Mouse (Mus musculus) left cerebral cortex, postnatal 25 days (tissue): ENCODE measurements around the gene Cd33. TPM values are rescaled to one million over a fixed set of nuclear protein-coding genes. Genes with fewer than 3 reads are reported as not detected.

ENCODE experiments used
- DNase-seq, 2 experiments: peaks; one replicate each; pipeline ENCODE4 v3.0.0; 2022; ENCODE audit warnings: low spot score in 2 of 2, mixed read lengths in 1 of 2
- intact Hi-C: fragments of 180-260 bp; cut with DNase I; formaldehyde crosslinking; loops from one replicate; pipeline ENCODE4 v1.15.1; 2025
- total RNA-seq, 2 experiments: library from RNA; stranded (reverse); gene quantifications; 2 replicates each; pipeline ENCODE4 v1.2.3; 2021

The Cd33 gene
- total RNA-seq: 1 to 10 TPM; 4.4 to 5.1 TPM

DNA sequence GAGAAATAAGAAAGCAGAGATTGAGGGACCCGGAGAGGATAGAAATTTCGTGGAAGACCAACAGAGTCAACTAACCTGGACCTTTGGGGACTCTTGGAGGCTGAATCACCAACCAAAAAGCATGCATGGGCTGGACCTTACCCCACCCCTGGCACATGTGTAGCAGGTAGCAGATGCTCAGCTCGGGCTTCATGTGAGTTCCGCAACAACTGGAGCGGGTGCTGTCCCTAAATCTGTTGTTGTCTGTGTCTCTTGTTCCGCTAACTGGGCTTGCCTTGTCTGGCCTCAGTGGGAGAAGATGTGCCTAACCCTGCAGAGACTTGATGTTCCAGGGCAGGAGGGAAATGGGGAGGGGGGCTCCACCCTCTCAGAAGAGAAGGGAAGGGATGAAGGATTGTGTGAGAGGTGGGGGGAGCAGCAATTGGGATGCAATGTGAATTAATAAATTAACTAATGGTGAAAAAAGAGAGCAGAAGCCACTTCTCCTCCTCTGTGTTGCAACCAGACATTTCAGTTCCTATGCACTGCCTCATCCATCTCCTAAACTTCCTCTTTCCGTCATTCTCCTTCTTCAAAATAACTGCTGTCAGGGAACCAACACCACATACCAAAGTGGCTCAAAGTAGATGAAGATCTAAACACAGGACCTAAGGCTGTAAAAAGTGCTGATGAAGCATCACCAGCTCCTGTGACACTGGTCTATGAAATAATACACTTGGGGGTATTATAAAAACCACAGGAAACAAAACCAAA lies at the start of gene Cd33:
Gene Cd33, minus strand, starts transcription at position 204 of the 753 bp plus-strand sequence.
- peak in 1 of 2 experiments; percentile 32 for DNase-seq
- intact Hi-C loops: no loop called here

DNA sequence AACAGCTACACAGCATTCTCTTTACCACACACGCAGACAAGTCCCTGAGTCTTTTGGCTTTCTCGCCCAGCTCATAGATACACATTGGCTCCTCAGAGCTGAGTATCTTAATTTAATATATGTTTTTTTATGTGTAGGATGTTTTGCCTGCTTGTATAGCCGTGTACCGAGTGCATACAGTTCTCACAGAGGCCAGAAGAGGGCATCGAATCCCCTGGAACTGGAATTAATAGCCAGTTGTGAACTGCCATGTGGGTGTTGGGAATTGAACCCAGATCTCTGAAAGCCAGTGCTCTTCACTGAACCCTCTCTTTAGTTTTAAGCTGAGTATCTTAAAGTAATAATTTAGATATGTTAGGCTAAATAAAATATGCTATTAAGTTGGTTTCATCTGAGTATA lies 40.6 kb upstream of the Cd33 start:
- DNase-seq: no peak
- intact Hi-C loops: loop anchor here (10.0 kb wide), 1 partner anchor 310 kb away; no protein-coding TSS in a partner anchor

DNA sequence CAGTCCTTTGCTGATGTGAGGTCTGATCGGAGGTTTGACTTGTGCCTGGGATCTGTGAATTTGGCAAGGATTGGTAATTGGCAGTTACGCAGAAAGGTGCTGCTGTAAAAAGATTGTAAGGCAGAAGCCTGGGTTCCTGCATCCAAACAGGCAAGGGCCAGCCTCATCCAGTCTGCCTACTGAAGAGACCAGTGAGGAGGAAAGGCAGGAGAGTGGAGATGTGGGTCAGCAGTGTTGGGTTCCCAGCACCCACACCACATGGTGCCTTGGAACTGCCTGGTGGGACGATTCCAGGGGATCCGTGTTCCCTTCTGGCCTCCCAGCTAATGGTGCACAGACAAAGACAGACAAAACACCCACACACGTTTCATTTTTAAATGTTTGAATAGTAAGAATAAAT lies 36.3 kb upstream of the Cd33 start:
- peak; percentile 17 to 37 for DNase-seq
- intact Hi-C loops: loop anchor here (10.0 kb wide), 1 partner anchor 314 kb away; no protein-coding TSS in a partner anchor

DNA sequence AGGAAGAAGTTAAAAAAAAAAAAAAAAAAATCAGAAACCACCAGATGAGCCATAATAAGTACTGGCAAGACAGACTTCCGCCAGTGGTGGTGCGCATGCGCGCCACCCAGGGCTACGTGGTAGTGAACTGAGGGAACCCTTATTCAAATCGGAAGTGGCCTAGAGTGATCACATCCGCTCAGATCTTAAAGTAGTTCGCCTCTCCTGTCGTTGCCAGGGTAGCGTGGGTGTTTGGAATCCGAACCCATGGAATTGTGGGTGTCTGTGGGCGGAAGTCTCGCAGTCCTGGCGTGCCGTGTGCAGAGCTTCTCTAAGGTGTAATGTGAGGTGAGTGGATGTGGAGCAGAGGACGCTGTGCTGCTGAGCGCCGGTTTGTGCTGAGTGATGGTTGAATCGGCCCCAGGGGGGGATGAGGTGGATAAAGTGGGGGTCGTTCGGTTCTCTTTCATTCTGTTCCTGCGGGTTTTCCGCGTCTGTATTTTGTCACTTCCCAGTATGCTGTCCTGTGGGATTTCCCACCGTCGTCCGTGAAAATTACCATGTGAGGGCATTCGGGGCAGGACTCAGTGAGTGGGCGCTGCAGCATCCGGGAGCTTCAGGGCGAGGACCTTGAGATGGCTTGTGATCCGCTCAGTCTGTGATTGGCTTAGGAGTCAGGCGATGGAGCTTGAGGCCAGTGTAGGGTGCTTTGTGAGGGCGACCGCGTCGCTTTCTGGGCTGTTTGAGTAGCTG lies 35.4 kb upstream of the Cd33 start, which contains the start of gene Zfp719:
Gene Zfp719, plus strand, starts transcription at position 171 of the 732 bp plus-strand sequence.
- intact Hi-C loops: loop anchor here (1.0 to 10.0 kb wide), 3 partner anchors 17 to 315 kb away; partner anchors contain the start of gene Zfp658

DNA sequence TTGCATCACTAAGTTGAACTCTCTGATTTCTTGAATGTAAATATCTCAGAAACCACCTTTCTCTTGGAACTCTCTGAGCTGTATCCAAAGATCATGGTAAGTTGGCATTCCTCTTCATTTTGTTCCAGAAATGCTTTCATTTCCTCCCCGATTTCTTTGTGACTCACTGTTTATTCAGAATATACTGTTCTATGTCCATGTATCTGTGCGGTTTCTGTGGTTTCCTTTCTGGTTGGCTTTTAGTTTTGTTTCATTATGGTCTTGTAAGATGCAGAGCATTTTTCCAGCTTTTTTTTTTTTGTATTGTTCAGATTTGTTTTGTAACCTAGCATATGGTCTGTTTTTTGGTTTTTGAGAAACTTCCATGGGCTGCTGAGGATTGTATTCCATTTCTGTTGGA lies 27.0 kb upstream of the Cd33 start:
- no peak for DNase-seq
- intact Hi-C loops: no loop called here

More for the DNA sequence above, 35.4 kb upstream of the Cd33 start, which contains the start of gene Zfp719:
- DNase-seq: peak; percentile 91 to 98

DNA sequence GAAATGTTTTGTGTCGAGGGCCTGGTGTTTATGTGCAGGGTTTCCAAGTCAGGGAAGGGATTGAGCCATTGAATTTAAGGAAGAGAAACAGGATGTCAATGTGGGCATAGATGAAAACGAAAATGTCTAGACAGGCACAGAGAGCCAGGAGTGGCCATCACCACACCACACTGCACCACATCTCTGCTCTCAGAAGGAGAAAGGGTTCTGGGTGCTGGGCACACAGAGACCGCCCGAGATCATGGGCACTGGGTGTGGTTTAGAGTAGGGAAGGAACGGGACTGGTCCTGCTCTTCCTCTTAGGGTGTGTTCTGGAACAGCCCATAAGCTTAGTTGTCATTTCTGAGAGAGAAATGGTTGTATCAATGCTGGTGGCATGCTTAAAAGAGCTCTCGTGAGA lies 19.1 kb upstream of the Cd33 start:
- no peak for DNase-seq
- intact Hi-C loops: loop anchor here (5.0 to 10.0 kb wide), 2 partner anchors 96 to 248 kb away; partner anchors contain the start of gene Zfp715

DNA sequence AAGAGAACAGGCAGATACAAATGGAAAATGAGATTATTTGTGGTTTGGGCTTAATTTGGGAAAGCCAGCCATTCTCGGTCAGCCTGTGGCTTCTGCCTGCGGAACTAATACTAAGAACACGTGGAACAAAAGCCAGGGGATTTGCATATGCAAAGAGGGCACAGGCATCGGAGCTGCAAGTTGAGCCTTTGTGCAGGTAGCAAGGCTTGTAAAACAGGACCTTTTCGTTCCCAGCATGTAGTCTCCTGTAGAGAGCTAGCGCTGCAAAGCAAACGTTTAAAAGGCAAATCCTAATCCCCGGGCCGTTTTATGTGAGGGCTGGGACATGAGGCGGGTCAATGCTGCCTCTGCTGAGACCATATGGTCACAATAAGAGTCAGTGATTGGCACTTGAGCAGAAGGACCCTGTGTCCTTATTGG lies 18.4 kb upstream of the Cd33 start:
- intact Hi-C loops: loop anchor here (1.0 to 10.0 kb wide), 3 partner anchors 17 to 248 kb away; partner anchors contain the start of genes Zfp715 and Zfp719
- peak in 1 of 2 experiments; percentile 26 for DNase-seq

DNA sequence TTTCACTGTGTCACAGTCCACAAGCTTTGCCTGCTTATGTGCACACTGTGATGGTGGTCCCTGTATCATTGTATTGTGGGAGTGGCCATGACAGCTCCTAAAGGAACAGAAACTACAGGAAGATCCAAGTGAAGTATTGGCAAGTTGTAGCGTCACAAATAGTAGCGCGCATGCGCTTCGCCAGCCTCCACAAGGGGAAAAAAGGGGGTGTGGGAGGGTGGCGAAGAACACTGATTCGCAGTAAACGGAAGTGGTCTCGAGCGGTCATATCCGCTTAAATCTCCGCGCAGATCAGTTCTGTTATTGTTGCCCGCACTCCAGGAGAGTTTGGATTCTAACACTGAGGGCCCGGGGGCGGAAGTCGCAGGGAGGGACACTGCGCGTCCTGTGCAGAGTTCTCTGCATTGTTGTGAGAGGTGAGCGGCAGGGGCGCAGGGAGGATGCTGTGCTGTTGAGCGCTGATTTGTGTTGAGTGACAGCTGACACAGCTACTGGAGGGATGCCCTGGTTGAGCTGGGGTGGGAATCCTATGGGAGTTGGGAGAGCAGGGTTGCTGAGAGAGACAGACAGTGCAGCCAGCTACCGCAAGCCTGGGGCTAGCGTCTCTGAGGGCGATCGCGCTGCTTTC lies 17.9 kb upstream of the Cd33 start, which contains the start of gene Zfp658:
Gene Zfp658, plus strand, starts transcription at position 251 of the 628 bp plus-strand sequence.
- peak; percentile 85 to 93 for DNase-seq
- intact Hi-C loops: loop anchor here (1.0 to 10.0 kb wide), 3 partner anchors 17 to 247 kb away; partner anchors contain the start of genes Zfp715 and Zfp719

DNA sequence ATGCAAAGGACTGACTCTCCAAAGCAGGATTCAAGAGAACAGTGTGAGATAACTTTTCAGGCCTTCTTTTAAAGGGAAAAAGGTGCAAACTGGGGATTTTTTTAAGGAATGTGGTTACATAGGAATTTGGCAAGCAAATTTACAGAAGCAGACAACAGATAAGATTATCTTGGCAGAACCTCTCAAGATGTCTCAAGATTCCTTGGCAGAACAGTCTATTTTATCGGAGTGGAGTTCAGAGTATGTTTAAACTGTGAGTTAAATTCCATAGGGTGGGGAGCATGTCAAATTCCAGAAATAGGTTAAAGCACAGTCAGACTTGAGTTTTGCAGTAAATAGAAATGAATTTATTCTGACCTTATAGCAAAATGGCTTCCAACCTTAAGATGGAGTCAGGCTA lies 12.7 kb upstream of the Cd33 start:
- DNase-seq: peak in 1 of 2 experiments; percentile 45
- intact Hi-C loops: no loop called here

DNA sequence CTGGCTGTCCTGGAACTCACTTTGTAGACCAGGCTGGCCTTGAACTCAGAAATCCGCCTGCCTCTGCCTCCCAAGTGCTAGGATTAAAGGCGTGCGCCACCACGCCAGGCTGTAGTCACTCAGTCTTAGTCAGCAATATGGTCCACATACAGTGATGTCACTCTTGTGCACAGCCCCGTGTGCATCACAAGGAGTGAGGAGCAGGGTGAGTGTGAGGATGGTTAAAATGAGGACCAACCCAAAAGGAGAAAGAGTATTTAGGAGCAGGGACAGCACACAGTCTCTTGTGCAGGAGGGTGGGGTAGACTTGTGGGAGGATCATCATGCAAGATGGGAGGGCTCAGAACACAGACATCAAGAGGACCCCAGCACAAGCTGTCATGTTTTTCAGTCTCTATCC lies 11.1 kb upstream of the Cd33 start:
- intact Hi-C loops: no loop called here
- no peak for DNase-seq

DNA sequence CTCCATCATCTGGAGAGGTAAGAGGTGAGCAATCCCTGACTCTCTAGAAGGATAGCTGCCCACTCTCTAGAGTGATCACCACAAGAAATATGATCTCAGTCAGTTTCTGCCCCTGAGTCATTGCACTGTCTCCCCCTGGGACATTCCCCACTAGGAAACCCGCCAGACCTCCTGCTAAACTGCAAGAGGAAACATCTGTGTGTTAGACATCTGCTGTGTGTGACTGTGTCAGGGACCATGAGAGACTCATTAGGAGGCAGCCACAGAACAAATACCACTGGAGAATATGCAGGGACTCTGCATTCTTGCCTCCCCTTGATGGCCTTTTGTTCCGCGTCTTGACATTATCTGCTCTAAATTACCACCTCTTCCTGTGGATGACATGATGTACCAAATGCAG lies 10.3 kb upstream of the Cd33 start:
- DNase-seq: no peak
- intact Hi-C loops: no loop called here

DNA sequence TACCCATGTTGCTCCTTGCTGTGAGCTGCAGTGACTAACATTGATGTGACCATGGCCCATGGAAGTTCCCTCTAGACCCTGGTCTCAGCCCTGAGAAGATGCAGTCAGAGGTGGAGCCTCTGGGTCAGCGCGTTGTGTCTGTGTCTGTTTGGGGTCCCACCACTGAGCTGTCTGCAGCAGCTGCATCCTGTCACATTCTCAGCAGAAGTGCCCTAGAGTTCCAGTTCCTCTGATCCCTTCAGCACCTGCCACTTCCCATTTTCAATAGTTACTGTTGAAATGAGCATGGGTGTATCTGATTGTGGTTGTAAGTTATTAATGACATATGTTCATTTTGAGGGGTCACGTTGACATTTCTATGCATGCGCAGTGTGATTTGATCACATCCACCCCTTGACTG lies 8.9 kb upstream of the Cd33 start:
- intact Hi-C loops: no loop called here

DNA sequence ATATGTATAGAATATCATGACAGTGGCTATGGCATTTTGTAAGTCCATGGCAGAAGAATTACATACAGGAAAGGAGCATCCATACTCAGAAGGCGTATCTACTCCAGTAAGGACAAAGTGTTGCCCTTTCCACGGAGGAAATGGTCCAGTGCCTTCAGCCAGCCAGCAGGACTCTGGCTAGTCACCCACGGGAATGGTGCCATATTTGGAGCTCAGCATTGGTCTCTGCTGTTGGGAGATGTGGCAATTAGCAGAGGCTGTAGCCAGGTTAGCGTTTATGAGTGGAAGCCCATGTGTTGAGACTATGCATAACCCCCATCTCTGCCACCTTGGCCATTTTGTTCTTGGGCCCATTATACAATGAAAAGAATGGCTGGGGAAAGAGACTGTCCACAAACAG lies 4.0 kb upstream of the Cd33 start:
- DNase-seq: no peak
- intact Hi-C loops: no loop called here

More for the DNA sequence above, 8.9 kb upstream of the Cd33 start:
- DNase-seq: peak in 1 of 2 experiments; percentile 50

DNA sequence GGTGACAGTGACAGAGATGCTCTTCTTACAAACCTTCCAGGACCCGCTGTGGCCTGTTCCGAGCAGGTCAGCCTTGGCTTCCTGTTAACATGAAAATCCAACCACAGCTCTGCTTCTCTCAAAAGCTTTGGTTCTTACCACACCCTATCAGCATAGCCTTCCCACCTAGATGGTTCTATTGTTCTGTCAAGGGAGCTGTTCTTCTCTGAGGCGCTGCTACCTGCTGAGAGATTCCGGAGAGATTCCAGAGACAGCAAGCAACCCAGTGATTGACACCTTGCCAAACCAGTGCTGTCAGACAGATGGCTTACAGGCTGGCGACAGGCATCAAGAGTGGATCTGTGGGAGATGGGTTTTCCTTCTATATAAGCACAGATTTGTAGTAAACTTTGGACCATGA lies 3.4 kb upstream of the Cd33 start:
- intact Hi-C loops: no loop called here
- DNase-seq: no peak

DNA sequence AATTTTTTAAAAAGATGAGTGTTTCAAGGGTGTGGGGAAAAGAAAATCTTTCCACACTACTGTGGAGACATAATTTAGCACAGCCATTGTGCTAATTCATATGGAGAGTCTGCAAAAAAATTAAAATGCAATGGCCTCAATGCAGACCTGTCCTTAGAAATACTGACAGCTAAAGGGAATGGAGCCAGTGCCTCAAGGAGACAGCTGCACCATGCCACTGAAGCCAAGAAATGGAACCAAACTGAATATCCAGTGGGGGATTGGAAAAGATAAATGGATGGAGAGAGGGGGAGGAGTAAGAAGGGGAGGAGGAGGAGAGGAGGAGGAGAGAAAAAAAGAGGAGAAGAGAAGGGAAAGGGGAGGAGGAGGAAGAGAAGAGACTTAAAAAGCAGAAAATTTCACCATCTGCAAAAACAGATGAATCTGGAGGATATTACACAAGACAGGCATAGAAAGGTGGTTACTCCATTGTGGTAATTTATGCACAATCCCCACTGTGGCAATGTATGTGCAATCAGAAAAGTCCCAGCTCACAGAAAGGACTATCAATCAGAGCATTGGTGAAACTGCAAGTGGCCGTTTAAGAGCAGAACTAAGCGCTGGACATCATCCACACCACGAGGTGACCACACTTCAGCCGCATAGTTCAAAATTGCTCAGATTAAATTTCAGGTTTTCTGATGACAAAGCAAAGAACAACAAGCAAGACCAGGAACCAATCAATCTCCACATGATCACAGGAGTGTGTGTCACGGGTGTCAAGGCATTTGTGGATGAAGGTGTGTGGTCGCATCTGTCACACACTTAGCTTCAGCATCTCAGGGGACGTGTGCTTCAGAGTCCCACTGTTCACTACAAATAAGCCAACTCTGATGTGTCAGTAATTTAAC lies 1.7 kb upstream of the Cd33 start:
- no peak for DNase-seq
- intact Hi-C loops: no loop called here

DNA sequence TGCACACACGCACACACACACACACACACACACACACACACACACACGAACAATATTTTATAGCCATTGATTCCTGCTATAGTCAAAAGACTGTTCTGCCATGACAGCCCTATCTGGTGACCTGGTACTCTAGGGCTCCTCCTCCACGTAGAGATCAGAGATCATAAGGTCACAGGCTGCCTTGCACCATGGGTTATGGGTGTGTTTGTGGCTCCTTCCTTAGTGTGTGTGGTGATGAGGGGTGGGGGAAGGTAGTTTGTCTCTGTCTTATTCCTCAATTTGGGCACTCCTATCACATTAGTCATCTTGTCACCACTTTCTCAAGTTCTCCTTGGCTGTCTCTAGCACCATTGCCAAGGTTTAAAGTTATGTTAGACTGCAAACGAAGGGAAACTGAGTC lies 5.7 kb downstream of the Cd33 start:
- no peak for DNase-seq
- intact Hi-C loops: no loop called here

DNA sequence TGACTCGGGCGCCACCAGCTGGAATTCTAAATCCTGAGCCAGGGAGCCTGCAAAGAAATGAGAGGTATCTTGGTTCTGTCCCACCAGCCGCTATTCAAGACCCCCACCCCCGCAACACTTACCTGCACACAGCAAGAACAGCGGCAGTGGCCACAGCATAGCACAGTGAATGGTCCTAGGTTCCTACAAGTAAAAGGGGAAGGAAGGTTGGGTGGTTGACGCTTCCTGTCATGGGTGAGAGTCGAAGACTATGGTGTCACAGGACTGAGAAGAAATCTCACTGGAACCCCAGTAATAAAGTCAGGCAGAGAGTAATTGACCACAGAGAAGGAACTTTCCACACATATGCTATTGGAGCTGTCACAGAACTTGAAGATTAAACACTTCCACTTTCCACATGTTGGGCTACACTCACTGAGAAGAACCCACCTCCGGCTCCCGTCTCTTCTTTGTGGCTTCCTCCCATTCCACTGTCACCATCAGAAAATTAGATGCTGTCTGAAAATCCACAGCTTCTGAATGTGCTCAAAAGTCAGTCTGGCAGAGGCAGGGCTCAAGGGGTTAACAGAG lies 11.2 kb downstream of the Cd33 start:
- DNase-seq: peak in 1 of 2 experiments; percentile 11
- intact Hi-C loops: no loop called here

DNA sequence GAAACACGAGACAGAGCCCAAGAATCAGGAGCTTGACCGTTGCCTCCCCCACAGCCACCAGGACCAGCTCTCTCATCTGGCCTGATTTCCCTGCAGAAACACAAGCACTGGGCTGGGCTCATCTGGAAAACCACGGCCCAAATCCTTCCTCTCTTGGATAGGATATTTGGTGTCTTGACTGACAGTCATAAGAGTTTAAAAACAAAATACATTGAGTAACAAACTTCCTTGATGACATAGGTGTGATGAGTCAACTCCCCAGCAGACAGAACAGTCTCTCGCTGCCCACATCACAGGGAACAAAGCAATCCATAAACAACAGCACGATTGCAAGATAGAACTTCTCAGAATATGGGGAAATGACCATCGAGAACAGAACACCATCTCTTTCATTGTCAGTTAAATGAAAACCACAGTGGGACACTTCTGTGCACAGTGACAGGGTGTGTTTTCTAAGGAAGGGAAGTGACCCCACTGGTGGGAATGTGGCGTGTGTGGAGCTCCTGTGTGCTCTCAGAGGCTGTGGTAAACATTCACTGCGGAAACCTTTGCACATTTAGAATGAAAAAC lies 13.9 kb downstream of the Cd33 start:
- no peak for DNase-seq
- intact Hi-C loops: no loop called here
